Mouse (Mus musculus): Measurements from ENCODE around the gene Radil. TPM values are rescaled to one million over a fixed set of nuclear protein-coding genes. Genes with fewer than 3 reads are reported as not detected.

Radil gene
- polyA plus RNA-seq, 1 experiment from 2014 or later: 1.1 TPM

DNA sequence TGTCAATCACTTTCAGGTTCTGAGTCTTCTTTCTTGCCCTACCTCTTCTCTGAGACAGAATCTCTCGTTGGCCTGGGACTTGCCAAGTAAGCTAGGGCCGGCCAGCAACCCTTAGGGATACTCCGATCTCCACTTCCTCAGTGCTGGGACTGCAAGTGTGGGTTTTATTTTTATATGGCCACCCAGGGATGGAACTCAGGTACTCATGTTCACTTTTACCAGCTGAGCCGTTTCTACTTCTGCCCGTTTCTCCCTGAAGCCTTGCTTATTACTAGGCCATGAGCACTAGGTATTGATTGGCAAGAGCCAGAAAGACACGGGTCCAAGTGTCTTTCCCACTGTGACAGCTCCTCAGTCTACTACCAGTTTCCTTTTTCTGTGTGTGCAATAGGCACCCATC lies 87.9 kb downstream of the Radil start:
- WGBS: 82% methylated on average over 6 of the region's 6 CpGs
- Histone ChIP-seq H3K9ac (ENCODE audit: low read depth, low read length) (peak overlapping the region; percentile 78), H3K9me3 (ENCODE audit: control insufficient read depth, low read length) (no peaks in the 10 kb centered on the region), H3K4me2 (peak overlapping the region; percentile 83), H3K36me3 (ENCODE audit: control insufficient read depth, insufficient read depth, low read length) (peaks cover 9% of the 10 kb centered on the region; the same call in 1 of the 2 replicates), H3K4me1 (replicated peaks; ENCODE audit: control insufficient read depth, insufficient read depth, low read length) (peaks cover 9% of the 10 kb centered on the region), H3K27ac (ENCODE audit: low read depth, low read length) (peak overlapping the region; percentile 84), H3K4me3 (ENCODE audit: low read depth, low read length) (peak overlapping the region; percentile 84), H3K27me3 (replicated peaks; ENCODE audit: control insufficient read depth, insufficient read depth, low read length) (no peaks in the 10 kb centered on the region)
- ATAC-seq (replicated peaks; ENCODE audit: low FRiP score) (no peak), DNase-seq (ENCODE audit: low spot score) (no peak)

- no peaks in the 10 kb centered on the region for H3K27me3 ChIP-seq (replicated peaks; ENCODE audit: control insufficient read depth, insufficient read depth, low read length)
- DNase-seq (ENCODE audit: low spot score): no peak
- no peak overlapping the region for H3K4me3 ChIP-seq (ENCODE audit: low read depth, low read length)
- peaks cover 9% of the 10 kb centered on the region for H3K4me1 ChIP-seq (replicated peaks; ENCODE audit: control insufficient read depth, insufficient read depth, low read length)
- no peak for ATAC-seq (replicated peaks; ENCODE audit: low FRiP score)
- no peaks in the 10 kb centered on the region for H3K9me3 ChIP-seq (ENCODE audit: control insufficient read depth, low read length)
- no peak overlapping the region for H3K27ac ChIP-seq (ENCODE audit: low read depth, low read length)
- H3K9ac ChIP-seq (ENCODE audit: low read depth, low read length): no peak overlapping the region
- no peak overlapping the region for H3K4me2 ChIP-seq
- H3K36me3 ChIP-seq (ENCODE audit: control insufficient read depth, insufficient read depth, low read length): peaks cover 9% of the 10 kb centered on the region; the same call in 1 of the 2 replicates
- WGBS: 96% methylated on average over 2 of the region's 2 CpGs
Measured at GRCm38 (mm10) chr5:142462641-142462948, 88.3 kb downstream of the Radil start.

GRCm38 (mm10) chr5:142461942-142462640 lies 88.8 kb downstream of the Radil start:
- Histone ChIP-seq H3K27me3 (replicated peaks; ENCODE audit: control insufficient read depth, insufficient read depth, low read length) (no peaks in the 10 kb centered on the region), H3K9ac (ENCODE audit: low read depth, low read length) (no peak overlapping the region), H3K9me3 (ENCODE audit: control insufficient read depth, low read length) (no peaks in the 10 kb centered on the region), H3K27ac (ENCODE audit: low read depth, low read length) (no peak overlapping the region), H3K4me1 (replicated peaks; ENCODE audit: control insufficient read depth, insufficient read depth, low read length) (peaks cover 13% of the 10 kb centered on the region), H3K4me2 (no peak overlapping the region), H3K4me3 (ENCODE audit: low read depth, low read length) (no peak overlapping the region), H3K36me3 (ENCODE audit: control insufficient read depth, insufficient read depth, low read length) (peaks cover 14% of the 10 kb centered on the region; the same call in 1 of the 2 replicates)
- ATAC-seq (replicated peaks; ENCODE audit: low FRiP score): no peak
- WGBS: 98% methylated on average over 7 of the region's 7 CpGs
- no peak for DNase-seq (ENCODE audit: low spot score)

DNA sequence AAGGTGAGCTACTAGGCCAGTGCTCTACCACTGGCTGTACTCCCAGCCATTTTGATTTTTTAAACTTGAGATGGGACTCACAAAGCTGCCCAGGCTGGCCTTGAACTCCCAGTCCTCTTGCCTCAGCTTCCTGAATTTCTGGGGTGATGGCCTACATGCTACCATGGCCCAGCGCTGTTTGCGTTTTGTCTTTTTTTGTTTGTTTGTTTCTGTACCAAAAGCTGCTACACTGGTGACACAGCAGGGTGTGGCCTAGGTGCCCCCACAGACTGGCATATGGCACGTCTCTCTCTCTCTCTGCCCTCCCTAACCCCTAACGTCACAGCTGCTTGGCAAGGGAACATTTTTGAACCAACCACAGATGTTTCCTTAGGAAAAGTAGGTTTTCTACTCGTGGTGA lies 91.1 kb downstream of the Radil start:
- H3K9me3 ChIP-seq (ENCODE audit: control insufficient read depth, low read length): no peaks in the 10 kb centered on the region
- ATAC-seq (replicated peaks; ENCODE audit: low FRiP score) (no peak), DNase-seq (ENCODE audit: low spot score) (no peak)
- no peaks in the 10 kb centered on the region for H3K27me3 ChIP-seq (replicated peaks; ENCODE audit: control insufficient read depth, insufficient read depth, low read length)
- no peak overlapping the region for H3K27ac ChIP-seq (ENCODE audit: low read depth, low read length)
- peaks cover 16% of the 10 kb centered on the region for H3K4me1 ChIP-seq (replicated peaks; ENCODE audit: control insufficient read depth, insufficient read depth, low read length)
- peaks cover 26% of the 10 kb centered on the region for H3K36me3 ChIP-seq (ENCODE audit: control insufficient read depth, insufficient read depth, low read length)
- no peak overlapping the region for H3K4me3 ChIP-seq (ENCODE audit: low read depth, low read length)
- no peak overlapping the region for H3K9ac ChIP-seq (ENCODE audit: low read depth, low read length)
- WGBS: 82% methylated on average over 5 of the region's 5 CpGs
- H3K4me2 ChIP-seq: no peak overlapping the region

- no peak for DNase-seq (ENCODE audit: low spot score)
- WGBS: 86% methylated on average over 17 of the region's 17 CpGs
Measured at GRCm38 (mm10) chr5:142458791-142459557, 91.9 kb downstream of the Radil start.

GRCm38 (mm10) chr5:142457345-142457744 lies 93.6 kb downstream of the Radil start:
- peaks cover 9% of the 10 kb centered on the region for H3K4me1 ChIP-seq (replicated peaks; ENCODE audit: control insufficient read depth, insufficient read depth, low read length)
- H3K4me3 ChIP-seq (ENCODE audit: low read depth, low read length): no peak overlapping the region
- peak overlapping the region; percentile 30; the same call in 1 of the 2 replicates for H3K9ac ChIP-seq (ENCODE audit: low read depth, low read length)
- ATAC-seq (replicated peaks; ENCODE audit: low FRiP score) (no peak), DNase-seq (ENCODE audit: low spot score) (no peak)
- peaks cover 33% of the 10 kb centered on the region for H3K36me3 ChIP-seq (ENCODE audit: control insufficient read depth, insufficient read depth, low read length)
- H3K27ac ChIP-seq (ENCODE audit: low read depth, low read length): peak overlapping the region; percentile 48; the same call in 1 of the 2 replicates
- no peaks in the 10 kb centered on the region for H3K27me3 ChIP-seq (replicated peaks; ENCODE audit: control insufficient read depth, insufficient read depth, low read length)
- WGBS: 37% methylated on average over 10 of the region's 10 CpGs
- H3K9me3 ChIP-seq (ENCODE audit: control insufficient read depth, low read length): no peaks in the 10 kb centered on the region
- no peak overlapping the region for H3K4me2 ChIP-seq

More at GRCm38 (mm10) chr5:142458791-142459557, 91.9 kb downstream of the Radil start:
- no peaks in the 10 kb centered on the region for H3K27me3 ChIP-seq (replicated peaks; ENCODE audit: control insufficient read depth, insufficient read depth, low read length)
- peaks cover 13% of the 10 kb centered on the region for H3K4me1 ChIP-seq (replicated peaks; ENCODE audit: control insufficient read depth, insufficient read depth, low read length)
- no peak overlapping the region for H3K4me3 ChIP-seq (ENCODE audit: low read depth, low read length)
- ATAC-seq (replicated peaks; ENCODE audit: low FRiP score): no peak
- no peaks in the 10 kb centered on the region for H3K9me3 ChIP-seq (ENCODE audit: control insufficient read depth, low read length)
- no peak overlapping the region for H3K4me2 ChIP-seq
- H3K36me3 ChIP-seq (ENCODE audit: control insufficient read depth, insufficient read depth, low read length): peaks cover 26% of the 10 kb centered on the region
- no peak overlapping the region for H3K9ac ChIP-seq (ENCODE audit: low read depth, low read length)
- H3K27ac ChIP-seq (ENCODE audit: low read depth, low read length): no peak overlapping the region

GRCm38 (mm10) chr5:142456318-142456717 lies 94.6 kb downstream of the Radil start:
- no peaks in the 10 kb centered on the region for H3K9me3 ChIP-seq (ENCODE audit: control insufficient read depth, low read length)
- 60% methylated on average over 15 of the region's 15 CpGs for WGBS
- no peak overlapping the region for H3K27ac ChIP-seq (ENCODE audit: low read depth, low read length)
- peaks cover 32% of the 10 kb centered on the region for H3K36me3 ChIP-seq (ENCODE audit: control insufficient read depth, insufficient read depth, low read length)
- H3K27me3 ChIP-seq (replicated peaks; ENCODE audit: control insufficient read depth, insufficient read depth, low read length): no peaks in the 10 kb centered on the region
- ATAC-seq (replicated peaks; ENCODE audit: low FRiP score) (no peak), DNase-seq (ENCODE audit: low spot score) (no peak)
- H3K4me2 ChIP-seq: no peak overlapping the region
- peaks cover 9% of the 10 kb centered on the region for H3K4me1 ChIP-seq (replicated peaks; ENCODE audit: control insufficient read depth, insufficient read depth, low read length)
- H3K9ac ChIP-seq (ENCODE audit: low read depth, low read length): no peak overlapping the region
- H3K4me3 ChIP-seq (ENCODE audit: low read depth, low read length): no peak overlapping the region

- no peaks in the 10 kb centered on the region for H3K9me3 ChIP-seq (ENCODE audit: control insufficient read depth, low read length)
- ATAC-seq (replicated peaks; ENCODE audit: low FRiP score) (no peak), DNase-seq (ENCODE audit: low spot score) (no peak)
- 88% methylated on average over 13 of the region's 13 CpGs for WGBS
- no peak overlapping the region for H3K4me2 ChIP-seq
- H3K4me3 ChIP-seq (ENCODE audit: low read depth, low read length): no peak overlapping the region
- H3K27me3 ChIP-seq (replicated peaks; ENCODE audit: control insufficient read depth, insufficient read depth, low read length): no peaks in the 10 kb centered on the region
- H3K27ac ChIP-seq (ENCODE audit: low read depth, low read length): no peak overlapping the region
- H3K4me1 ChIP-seq (replicated peaks; ENCODE audit: control insufficient read depth, insufficient read depth, low read length): peaks cover 9% of the 10 kb centered on the region
- peaks cover 41% of the 10 kb centered on the region for H3K36me3 ChIP-seq (ENCODE audit: control insufficient read depth, insufficient read depth, low read length)
- no peak overlapping the region for H3K9ac ChIP-seq (ENCODE audit: low read depth, low read length)
Measured at GRCm38 (mm10) chr5:142453742-142454141, 97.2 kb downstream of the Radil start.
